Comparison of ENCODE assay signal across 25 mouse cellular contexts in genomic region chr2:155091743-155092075, GRCm38 (mm10). TPM values are rescaled to one million over a fixed set of nuclear protein-coding genes. Genes with fewer than 3 reads are reported as not detected.
A peak's percentile ranks its signal among the peaks of the same experiment; 100 is the strongest.
DNase-seq lines count a peak whose midpoint lies in the region; ATAC-seq and TF ChIP-seq lines count a peak whose summit lies in the region.
"Had no signal": no experiment of that assay in that cellular context is flagged by ENCODE, and none has a peak within 500 bp of the region (broad histone marks: within the 10 kb centered on the region; RNA-seq: fewer than 3 reads in every experiment).

No protein-coding gene starts in this region.

- H3K4me3 ChIP-seq in stomach, embryonic 15.5 days (replicated peaks): no peak overlapping the region
- no peak overlapping the region for H3K4me3 ChIP-seq in stomach, postnatal 0 days (ENCODE audit: low read depth, low read length)
- no peak overlapping the region for H3K4me3 ChIP-seq in intestine, postnatal 0 days (ENCODE audit: low read depth, low read length)
- no peak overlapping the region for H3K4me3 ChIP-seq in liver, embryonic 15.5 days (replicated peaks)
- no peak overlapping the region for H3K4me3 ChIP-seq in small intestine, adult 2 months (ENCODE audit: low read depth, low read length)
- H3K4me3 ChIP-seq: forebrain, embryonic 10.5 days; heart, adult 2 months; heart, embryonic 13.5 days had no signal

- WGBS in stomach, embryonic 15.5 days: 85% methylated on average over 3 of the region's 3 CpGs
- whole genome bisulfite sequencing in stomach, postnatal 0 days: 80% methylated on average over 3 of the region's 3 CpGs
- WGBS in intestine, postnatal 0 days: 68% methylated on average over 3 of the region's 3 CpGs
- WGBS in liver, embryonic 15.5 days (ENCODE audit: insufficient replicate concordance): 47% methylated on average over 3 of the region's 3 CpGs
- 72% methylated on average over 3 of the region's 3 CpGs for whole genome bisulfite sequencing in small intestine, adult 2 months

- peak; percentile 27; the same call in 1 of the 2 replicates for ATAC-seq in stomach, embryonic 15.5 days (ENCODE audit: insufficient read depth, low FRiP score, low read depth)
- no peak for ATAC-seq in stomach, postnatal 0 days (ENCODE audit: low FRiP score, low TSS enrichment)
- ATAC-seq in intestine, postnatal 0 days: peak; percentile 23; the same call in 1 of the 2 replicates
- peak; percentile 65 for ATAC-seq in liver, embryonic 15.5 days (ENCODE audit: insufficient read depth)
- ATAC-seq: forebrain, embryonic 16.5 days; midbrain, embryonic 16.5 days had no signal

- no peaks in the 10 kb centered on the region for H3K27me3 ChIP-seq in stomach, embryonic 15.5 days (replicated peaks)
- H3K27me3 ChIP-seq in stomach, postnatal 0 days (ENCODE audit: control insufficient read depth, insufficient read depth, low read length): no peaks in the 10 kb centered on the region
- H3K27me3 ChIP-seq in intestine, postnatal 0 days (replicated peaks; ENCODE audit: control insufficient read depth, insufficient read depth, low read length): no peaks in the 10 kb centered on the region
- no peaks in the 10 kb centered on the region for H3K27me3 ChIP-seq in liver, embryonic 15.5 days
- H3K27me3 ChIP-seq in small intestine, adult 2 months (ENCODE audit: control insufficient read depth, insufficient read depth, low read length): no peaks in the 10 kb centered on the region

- H3K36me3 ChIP-seq in stomach, embryonic 15.5 days: no peaks in the 10 kb centered on the region
- H3K36me3 ChIP-seq in stomach, postnatal 0 days (ENCODE audit: control insufficient read depth, insufficient read depth, low read length): no peaks in the 10 kb centered on the region
- H3K36me3 ChIP-seq in intestine, postnatal 0 days (ENCODE audit: control insufficient read depth, insufficient read depth): no peaks in the 10 kb centered on the region
- H3K36me3 ChIP-seq in liver, embryonic 15.5 days (replicated peaks): no peaks in the 10 kb centered on the region
- no peaks in the 10 kb centered on the region for H3K36me3 ChIP-seq in small intestine, adult 2 months (ENCODE audit: control insufficient read depth, insufficient read depth, low read length)
- H3K36me3 ChIP-seq: forebrain, embryonic 10.5 days; heart, embryonic 13.5 days had no signal

- TF ChIP-seq EP300 in stomach, postnatal 0 days (optimal IDR thresholded peaks at IDR 0.05): no peak

- TF ChIP-seq POLR2A in small intestine, adult 2 months (IDR thresholded peaks at IDR 0.05; ENCODE audit: low read depth, low read length): no peak

- no peak overlapping the region for H3K27ac ChIP-seq in stomach, embryonic 15.5 days
- no peak overlapping the region for H3K27ac ChIP-seq in stomach, postnatal 0 days (replicated peaks)
- H3K27ac ChIP-seq in intestine, postnatal 0 days (ENCODE audit: low read depth, low read length): peak overlapping the region; percentile 54
- peak overlapping the region; percentile 85 for H3K27ac ChIP-seq in liver, embryonic 15.5 days (replicated peaks)
- H3K27ac ChIP-seq in small intestine, adult 2 months (ENCODE audit: insufficient read depth, low read depth, low read length): peak overlapping the region; percentile 88
- H3K27ac ChIP-seq: forebrain, embryonic 10.5 days; heart, adult 2 months; heart, embryonic 13.5 days; hindbrain, embryonic 14.5 days had no signal

- no peak overlapping the region for H3K4me2 ChIP-seq in stomach, embryonic 15.5 days
- H3K4me2 ChIP-seq in stomach, postnatal 0 days (replicated peaks; ENCODE audit: low read depth): no peak overlapping the region
- no peak overlapping the region for H3K4me2 ChIP-seq in intestine, postnatal 0 days (replicated peaks; ENCODE audit: low read depth)
- peak overlapping the region; percentile 59 for H3K4me2 ChIP-seq in liver, embryonic 15.5 days
- H3K4me2 ChIP-seq: heart, embryonic 13.5 days; hindbrain, embryonic 14.5 days; midbrain, embryonic 11.5 days had no signal

- DNase-seq in stomach, postnatal 0 days (ENCODE audit: low spot score): no peak
- DNase-seq in adrenal gland, postnatal 14 days: no peak
- no peak for DNase-seq in MN1 (ENCODE audit: low spot score)
- no peak for DNase-seq in spleen, postnatal 14 days (ENCODE audit: low spot score in 2 of 2)
- DNase-seq: B cell, adult 2 months; cerebellum, adult 11 months; cerebellum, adult 9-10 months; cerebellum, postnatal 36 days; heart, adult 2 months; heart, postnatal 10 days; kidney, postnatal 10 days; lung, adult 2 months; lung, postnatal 14 days; right cerebral cortex, postnatal 4 days; thymus, postnatal 14 days had no signal

- TF ChIP-seq CTCF in stomach, postnatal 0 days (IDR thresholded peaks at IDR 0.05; ENCODE audit: low read depth): no peak
- TF ChIP-seq CTCF in intestine, postnatal 0 days (IDR thresholded peaks at IDR 0.05; ENCODE audit: low read depth): no peak
- no peak for TF ChIP-seq CTCF in small intestine, adult 2 months (IDR thresholded peaks at IDR 0.05; ENCODE audit: extremely low read depth, insufficient read length, insufficient replicate concordance, low read depth, low read length)

- no peak overlapping the region for H3K9ac ChIP-seq in stomach, embryonic 15.5 days
- H3K9ac ChIP-seq in stomach, postnatal 0 days (ENCODE audit: low read length): no peak overlapping the region
- H3K9ac ChIP-seq in intestine, postnatal 0 days (ENCODE audit: low read depth, low read length): no peak overlapping the region
- peak overlapping the region; percentile 18; the same call in 1 of the 2 replicates for H3K9ac ChIP-seq in liver, embryonic 15.5 days
- H3K9ac ChIP-seq: heart, embryonic 13.5 days; hindbrain, embryonic 14.5 days had no signal

- H3K9me3 ChIP-seq in stomach, embryonic 15.5 days: no peaks in the 10 kb centered on the region
- no peaks in the 10 kb centered on the region for H3K9me3 ChIP-seq in stomach, postnatal 0 days (ENCODE audit: control insufficient read depth, low read length)
- H3K9me3 ChIP-seq in intestine, postnatal 0 days (ENCODE audit: control insufficient read depth): no peaks in the 10 kb centered on the region
- no peaks in the 10 kb centered on the region for H3K9me3 ChIP-seq in liver, embryonic 15.5 days (replicated peaks)
- H3K9me3 ChIP-seq: forebrain, embryonic 10.5 days; heart, embryonic 13.5 days had no signal

- peaks cover 4% of the 10 kb centered on the region; the same call in 1 of the 2 replicates for H3K4me1 ChIP-seq in stomach, embryonic 15.5 days
- H3K4me1 ChIP-seq in stomach, postnatal 0 days (replicated peaks; ENCODE audit: control insufficient read depth, insufficient read depth): no peaks in the 10 kb centered on the region
- 0 out of 2 replicates have a peak, but pooled peaks cover 4% of the 10 kb centered on the region for H3K4me1 ChIP-seq in intestine, postnatal 0 days (replicated peaks; ENCODE audit: control insufficient read depth, insufficient read depth, low read length)
- peaks cover 56% of the 10 kb centered on the region for H3K4me1 ChIP-seq in liver, embryonic 15.5 days (replicated peaks)
- H3K4me1 ChIP-seq in small intestine, adult 2 months (ENCODE audit: control insufficient read depth, insufficient read depth, insufficient read length, low read length): peaks cover 10% of the 10 kb centered on the region; the same call in 1 of the 2 replicates
- H3K4me1 ChIP-seq: forebrain, embryonic 10.5 days had no signal

RNA-seq across cellular contexts. Expression of gene Ahcy, which starts 17.4 kb away (rescaled TPM):
- 63.5 and 72.9 TPM in 2 replicates for polyA plus RNA-seq in stomach, embryonic 15.5 days (2015; fragmentation: Nextera tagmentation; extraction: Ambion mirVana)
- 23.8 and 25.2 TPM in 2 replicates for polyA plus RNA-seq in stomach, postnatal 0 days (2015; fragmentation: Nextera tagmentation; extraction: Ambion mirVana)
- 45.7 and 47.9 TPM in 2 replicates for polyA plus RNA-seq in intestine, postnatal 0 days (2015; fragmentation: Nextera tagmentation; extraction: Ambion mirVana)
- polyA plus RNA-seq in liver, embryonic 15.5 days (2015; fragmentation: Nextera tagmentation; extraction: Ambion mirVana): 63.1 and 74.4 TPM in 2 replicates
- 76.5 and 98.7 TPM in 2 replicates for polyA plus RNA-seq in small intestine, adult 2 months (2012; rRNA removed)
- 60.2 and 130 TPM in 2 replicates for total RNA-seq in adrenal gland, postnatal 14 days (2021)

RNA-seq across cellular contexts. Expression of gene Itch, which starts 41.6 kb away (rescaled TPM):
- 49.4 and 51.0 TPM in 2 replicates for polyA plus RNA-seq in stomach, embryonic 15.5 days (2015; fragmentation: Nextera tagmentation; extraction: Ambion mirVana)
- 17.6 and 18.4 TPM in 2 replicates for polyA plus RNA-seq in stomach, postnatal 0 days (2015; fragmentation: Nextera tagmentation; extraction: Ambion mirVana)
- 20.3 and 25.4 TPM in 2 replicates for polyA plus RNA-seq in intestine, postnatal 0 days (2015; fragmentation: Nextera tagmentation; extraction: Ambion mirVana)
- polyA plus RNA-seq in liver, embryonic 15.5 days (2015; fragmentation: Nextera tagmentation; extraction: Ambion mirVana): 16.0 and 17.2 TPM in 2 replicates
- polyA plus RNA-seq in small intestine, adult 2 months (2012; rRNA removed): 2.6 and 9.6 TPM in 2 replicates
- 49.8 and 51.3 TPM in 2 replicates for total RNA-seq in adrenal gland, postnatal 14 days (2021)

Comparison
In these comparisons a context has a peak if more than half of its experiments do, and no peak if none do; other contexts are left out.
1. H3K27ac ChIP-seq: peak in intestine, postnatal 0 days (single experiment), liver, embryonic 15.5 days (single experiment) and small intestine, adult 2 months (single experiment); none in stomach, embryonic 15.5 days (single experiment) and stomach, postnatal 0 days (single experiment).